Mouse (Mus musculus) heart, postnatal 25 days (tissue): ENCODE results near the gene Dusp12. TPM values are rescaled to one million over a fixed set of nuclear protein-coding genes. Genes with fewer than 3 reads are reported as not detected.

Source experiments
- DNase-seq: peaks from one replicate; pipeline ENCODE4 v3.0.0; 2022; ENCODE audit warnings: low spot score
- intact Hi-C: fragments of 180-260 bp; cut with DNase I; formaldehyde crosslinking; loops from one replicate; pipeline ENCODE4 v1.15.1; 2025
- total RNA-seq, 2 experiments: library from RNA; stranded (reverse); gene quantifications; 2 replicates each; pipeline ENCODE4 v1.2.3; 2021

The Dusp12 gene
- total RNA-seq: 1 to 10 TPM; 6.7 to 7.0 TPM

DNA sequence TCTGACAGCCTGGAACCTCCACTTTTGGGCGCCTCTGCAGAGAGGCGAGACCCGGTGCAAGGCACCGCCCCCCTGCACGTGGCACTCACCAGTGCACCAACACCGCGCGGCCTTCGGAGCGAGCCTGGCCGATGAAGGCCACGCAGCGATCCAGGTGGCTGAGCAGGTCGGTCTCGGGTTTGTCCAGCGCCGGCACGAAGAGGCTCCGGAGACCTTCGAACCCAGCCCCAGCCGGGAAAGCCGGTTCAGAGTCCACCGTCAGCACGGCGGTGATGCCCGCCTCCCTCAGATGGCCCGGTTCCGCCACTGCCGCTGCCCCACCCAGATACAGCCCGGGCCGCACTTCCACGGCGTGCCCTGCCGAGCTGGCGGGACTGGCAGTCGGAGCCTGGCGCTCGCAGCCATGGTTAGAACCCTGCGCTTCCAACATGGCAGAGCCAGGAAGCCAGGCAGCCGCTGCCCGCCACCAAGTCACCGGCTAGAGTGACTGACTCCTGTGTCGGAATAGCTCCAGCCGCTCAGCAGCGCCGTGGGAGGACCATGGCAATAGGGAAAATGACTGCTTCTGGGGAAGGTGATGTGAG lies at the start of gene Dusp12, which contains the start of gene Gm26620:
Gene Dusp12 (minus strand): TSS at position 563 of the 584 bp plus-strand sequence.
Gene Gm26620 (plus strand): TSS at position 88 of the 584 bp plus-strand sequence.
- intact Hi-C loops: loop anchor here (2.0 kb wide), 1 partner anchor 16 kb away; no protein-coding TSS in a partner anchor

DNA sequence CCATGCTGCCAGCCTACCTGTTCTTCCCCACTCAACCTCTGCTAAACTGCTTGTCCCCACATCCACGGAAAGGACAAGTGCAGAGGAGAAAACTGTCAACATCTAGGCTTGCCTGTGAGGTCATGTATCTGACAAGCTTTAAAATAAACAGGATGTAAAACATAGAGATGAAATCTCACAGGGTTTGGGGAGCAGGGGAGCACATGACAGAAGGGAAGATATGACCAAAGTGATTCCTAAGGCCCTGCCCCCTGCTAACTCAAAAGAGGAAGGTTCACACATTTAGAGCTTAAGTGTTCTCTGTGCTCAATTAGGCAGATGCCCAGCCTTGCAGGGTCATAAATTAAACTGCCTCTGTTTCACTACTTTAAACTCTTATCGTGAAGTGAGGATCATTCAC lies 49.0 kb upstream of the Dusp12 start:
- intact Hi-C loops: no loop called here
- DNase-seq: no peak

More for the DNA sequence above, at the start of gene Dusp12, which contains the start of gene Gm26620:
- peak; percentile 67 for DNase-seq

DNA sequence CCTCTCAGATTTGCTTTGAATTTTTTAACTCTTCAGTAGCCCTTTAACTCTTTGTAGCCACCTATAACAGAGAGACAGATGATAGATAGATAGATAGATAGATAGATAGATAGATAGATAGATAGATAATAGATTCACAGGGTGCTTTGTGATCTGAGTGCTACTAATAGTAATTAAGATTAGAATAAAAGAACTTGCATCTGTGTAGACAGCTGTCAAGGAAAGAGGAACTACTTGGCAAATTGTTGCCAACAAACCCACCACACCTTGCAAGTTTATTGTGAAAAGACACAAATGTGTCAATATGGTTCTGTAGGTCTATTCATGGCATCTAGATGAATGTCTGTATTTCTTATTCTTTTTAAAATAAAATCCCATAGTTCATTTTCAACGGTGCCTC lies 48.6 kb upstream of the Dusp12 start:
- intact Hi-C loops: no loop called here
- no peak for DNase-seq

DNA sequence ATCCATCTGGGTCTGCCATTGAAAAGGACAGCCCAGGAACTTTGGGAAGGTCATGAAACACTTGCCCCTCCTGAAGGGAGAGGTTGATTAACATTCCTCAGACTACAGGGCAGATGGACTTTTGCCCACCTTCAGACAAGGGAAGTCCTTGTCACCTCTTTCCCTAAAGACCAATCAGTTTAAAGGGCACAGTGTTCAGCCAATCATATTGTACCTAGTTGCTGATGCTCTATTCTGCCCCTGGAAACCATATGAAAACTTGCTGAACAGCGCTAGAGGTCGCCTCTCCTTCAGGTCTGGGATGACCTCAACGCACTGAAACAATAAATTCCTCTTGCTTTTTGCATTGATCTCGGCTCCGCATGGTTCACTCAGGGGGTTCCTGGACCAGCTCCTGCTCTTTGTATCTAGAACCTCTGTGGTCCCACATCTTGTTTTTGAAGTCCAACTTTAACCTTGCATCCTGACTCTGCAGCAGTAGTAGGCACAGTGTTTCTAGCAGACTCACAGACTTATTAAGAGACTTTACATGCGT lies 48.1 kb upstream of the Dusp12 start:
- intact Hi-C loops: no loop called here
- no peak for DNase-seq

DNA sequence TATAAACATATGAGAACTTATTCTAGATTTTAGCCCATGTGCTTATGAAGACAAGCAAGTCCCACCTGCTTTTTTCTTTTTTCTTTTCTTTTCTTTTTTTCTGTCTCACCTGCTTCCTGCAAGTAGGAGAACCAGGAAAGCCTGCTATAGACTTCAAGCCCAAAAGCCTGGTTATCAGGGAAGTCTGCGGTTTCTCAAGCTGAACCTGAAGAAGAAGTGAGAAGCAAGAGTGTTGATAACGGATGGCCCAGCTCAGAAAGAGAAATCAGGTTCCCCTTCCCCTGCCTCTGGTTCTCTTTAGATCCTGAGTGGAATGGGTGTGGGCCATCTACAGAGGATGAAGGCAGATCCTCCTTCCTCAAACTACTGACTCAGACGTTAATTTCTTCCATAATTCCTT lies 46.7 kb upstream of the Dusp12 start:
- no peak for DNase-seq
- intact Hi-C loops: no loop called here

DNA sequence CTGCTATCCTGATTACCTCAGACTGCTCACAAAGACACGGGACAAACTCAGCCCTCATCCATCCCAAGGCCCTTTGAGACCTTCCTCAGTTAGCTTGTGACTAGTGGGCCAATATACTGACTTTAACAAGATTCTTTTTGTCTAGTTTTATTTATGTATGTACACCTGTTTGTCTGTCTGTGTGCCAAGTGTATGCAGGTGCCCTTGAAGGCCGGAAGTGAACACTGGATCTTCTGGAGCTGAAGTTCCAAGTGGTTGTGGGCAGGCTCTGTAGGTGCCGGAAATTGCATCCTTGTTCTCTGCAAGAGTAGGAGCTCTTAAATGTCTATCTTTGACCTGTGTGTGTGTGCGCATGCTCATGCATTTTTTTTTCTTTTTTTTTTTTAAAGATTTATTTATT lies 43.9 kb upstream of the Dusp12 start:
- no peak for DNase-seq
- intact Hi-C loops: no loop called here

DNA sequence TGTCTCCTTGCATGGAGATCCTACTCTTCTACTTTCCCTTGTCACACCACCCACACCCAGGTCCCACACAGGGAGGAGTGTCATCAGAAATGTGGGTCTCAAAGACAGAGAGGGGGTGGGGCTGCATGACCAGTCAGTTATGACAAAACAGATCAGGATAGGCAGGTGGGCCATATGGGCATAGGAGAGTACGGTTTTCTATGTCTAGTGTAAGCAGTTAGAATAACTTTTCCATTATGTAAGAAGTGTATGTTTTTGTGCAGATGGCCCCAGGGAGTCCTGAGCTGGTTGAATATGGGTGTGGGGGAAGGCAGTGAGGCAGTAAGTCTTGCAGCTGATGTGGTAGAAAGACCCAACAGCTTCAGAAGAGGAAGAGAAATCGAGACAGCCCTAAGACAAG lies 43.1 kb upstream of the Dusp12 start:
- intact Hi-C loops: no loop called here
- no peak for DNase-seq

DNA sequence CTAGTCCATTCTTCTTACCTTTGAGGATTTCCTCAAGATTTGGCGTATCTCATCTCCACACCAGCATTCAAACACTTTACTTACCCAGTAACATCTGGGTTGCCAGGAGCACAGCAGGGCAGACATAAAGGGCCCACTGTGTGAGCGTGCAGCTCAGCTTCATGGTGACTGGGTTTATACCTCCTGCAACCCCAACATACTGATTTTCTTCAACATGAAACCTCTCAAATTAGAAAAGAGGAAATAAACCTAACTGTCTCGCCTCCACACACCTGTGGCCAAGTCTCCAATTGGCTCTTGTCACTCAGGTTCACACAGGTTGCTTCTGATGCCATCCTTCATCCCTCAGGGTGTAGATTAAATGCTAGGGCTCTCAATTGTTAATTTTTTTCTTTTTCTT lies 42.0 kb upstream of the Dusp12 start, which contains the start of gene Fcrla:
Gene Fcrla (minus strand): TSS at position 206 of the 400 bp plus-strand sequence.
- no peak for DNase-seq
- intact Hi-C loops: no loop called here

DNA sequence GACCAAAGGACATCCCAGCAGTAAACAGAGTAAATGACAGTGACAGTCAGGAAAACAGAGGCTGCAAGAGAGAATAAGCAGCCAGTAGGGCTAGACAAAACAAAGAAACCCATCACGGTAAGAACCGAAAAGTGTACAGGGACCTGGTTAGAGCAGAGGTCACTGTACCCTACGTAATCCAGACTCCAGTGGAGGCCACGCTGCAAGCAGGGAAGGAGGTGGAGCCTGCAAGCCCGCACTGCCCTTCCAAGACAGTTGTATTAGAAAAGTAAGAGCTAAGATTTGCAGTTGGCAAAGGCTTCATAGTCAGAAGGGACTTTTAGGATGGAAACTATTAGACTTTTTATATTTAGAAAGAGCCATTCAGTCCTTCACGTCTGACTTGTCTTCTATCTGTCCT lies 41.6 kb upstream of the Dusp12 start:
- DNase-seq: no peak

DNA sequence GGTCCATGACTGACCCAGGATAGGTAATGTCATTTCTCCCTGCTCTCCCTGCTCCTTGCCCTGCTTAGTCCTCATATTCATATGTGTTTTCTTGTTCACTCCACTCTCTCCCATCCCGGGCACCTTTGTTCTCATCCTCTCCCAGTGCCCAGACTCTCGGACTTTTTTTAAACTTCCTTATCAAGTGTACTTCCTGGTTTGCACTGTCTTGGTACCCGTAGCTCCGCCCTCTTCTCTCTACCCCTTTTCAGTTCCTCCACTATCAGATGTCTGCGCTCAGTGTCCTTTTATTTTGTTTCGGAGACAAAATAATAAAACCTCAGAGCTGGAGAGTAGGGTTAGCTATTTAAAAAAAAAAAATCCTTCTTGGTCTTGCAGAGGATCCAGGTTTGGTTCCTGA lies 39.1 kb upstream of the Dusp12 start:
- intact Hi-C loops: no loop called here
- DNase-seq: no peak

More for the DNA sequence above, 41.6 kb upstream of the Dusp12 start:
- intact Hi-C loops: no loop called here

DNA sequence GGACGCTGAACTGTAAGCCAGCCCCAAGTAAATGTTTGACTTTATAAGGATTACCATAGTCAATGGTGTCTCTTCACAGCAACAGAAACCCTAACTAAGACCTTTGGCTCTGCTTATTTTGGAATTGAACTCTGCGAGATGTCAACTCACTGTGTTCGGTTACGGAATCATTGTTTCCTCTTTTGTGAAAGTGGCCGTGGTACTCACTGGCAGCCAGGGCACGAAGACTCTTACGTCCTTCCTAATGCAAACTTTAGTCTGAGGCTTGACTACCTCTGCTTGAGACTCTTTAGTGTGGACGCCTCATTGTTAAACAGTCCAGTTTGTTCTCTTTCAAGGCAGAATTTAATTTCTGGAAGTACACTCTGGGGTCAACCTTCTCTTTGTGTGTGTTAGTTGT lies 34.0 kb upstream of the Dusp12 start:
- DNase-seq: no peak
- intact Hi-C loops: no loop called here

DNA sequence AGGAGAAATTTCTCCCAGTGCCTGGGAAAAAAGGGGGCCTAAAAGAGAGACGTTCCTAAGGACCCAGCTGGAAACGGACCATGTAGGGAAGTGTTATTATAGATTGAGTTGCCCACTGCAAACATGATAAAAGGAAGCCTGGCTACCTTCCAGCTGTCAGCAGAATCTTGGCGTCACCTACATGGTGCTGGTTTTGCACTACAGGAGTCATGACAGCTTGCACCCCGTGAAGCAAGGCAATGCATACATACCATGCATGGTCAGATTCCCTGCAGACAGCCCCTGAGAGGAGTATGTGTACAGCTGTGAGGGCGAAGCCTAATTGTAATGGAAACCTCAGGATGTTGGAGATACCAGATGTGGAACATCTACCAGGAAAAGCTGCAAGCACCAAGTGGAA lies 30.3 kb upstream of the Dusp12 start:
- intact Hi-C loops: no loop called here
- DNase-seq: no peak

DNA sequence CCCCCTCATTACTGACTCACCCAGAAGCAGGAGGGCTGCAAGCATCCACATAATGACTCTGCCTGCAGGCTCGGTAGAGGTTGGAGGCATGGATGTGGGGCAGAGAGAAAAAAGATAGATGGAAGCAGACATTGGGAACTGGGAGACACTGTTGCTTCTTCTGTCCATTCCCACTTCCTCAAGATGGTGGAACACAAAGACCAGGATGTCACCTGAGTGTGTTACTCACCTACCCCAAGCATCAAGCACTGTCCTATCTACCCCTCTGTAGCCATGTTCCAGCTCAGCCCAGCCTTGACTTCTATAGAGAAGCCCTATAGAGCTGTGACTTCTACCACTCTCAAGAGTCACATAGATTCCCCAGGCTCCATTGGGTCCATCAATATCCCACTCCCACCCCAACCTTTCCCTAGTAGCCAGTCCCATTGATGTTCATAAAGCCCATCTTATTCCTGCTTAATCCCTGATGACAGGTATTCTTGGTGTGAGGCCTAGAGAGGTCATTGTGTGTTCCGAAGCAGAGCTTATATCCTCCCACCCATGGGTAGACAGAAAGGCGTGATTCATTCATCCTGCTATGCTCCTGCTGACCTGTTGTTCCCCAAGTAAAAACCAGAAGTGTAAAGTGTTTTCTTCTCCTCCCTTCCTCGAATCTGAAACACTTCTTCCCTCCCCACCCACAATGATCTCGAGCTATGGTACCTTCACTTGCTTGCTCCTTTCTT lies 27.7 kb upstream of the Dusp12 start, which contains the start of gene Fcrlb:
Gene Fcrlb (minus strand): TSS at position 51 of the 725 bp plus-strand sequence.
- intact Hi-C loops: loop anchor here (5.0 kb wide), 1 partner anchor 64 kb away; the partner anchor contains the start of gene Fcgr2b

DNA sequence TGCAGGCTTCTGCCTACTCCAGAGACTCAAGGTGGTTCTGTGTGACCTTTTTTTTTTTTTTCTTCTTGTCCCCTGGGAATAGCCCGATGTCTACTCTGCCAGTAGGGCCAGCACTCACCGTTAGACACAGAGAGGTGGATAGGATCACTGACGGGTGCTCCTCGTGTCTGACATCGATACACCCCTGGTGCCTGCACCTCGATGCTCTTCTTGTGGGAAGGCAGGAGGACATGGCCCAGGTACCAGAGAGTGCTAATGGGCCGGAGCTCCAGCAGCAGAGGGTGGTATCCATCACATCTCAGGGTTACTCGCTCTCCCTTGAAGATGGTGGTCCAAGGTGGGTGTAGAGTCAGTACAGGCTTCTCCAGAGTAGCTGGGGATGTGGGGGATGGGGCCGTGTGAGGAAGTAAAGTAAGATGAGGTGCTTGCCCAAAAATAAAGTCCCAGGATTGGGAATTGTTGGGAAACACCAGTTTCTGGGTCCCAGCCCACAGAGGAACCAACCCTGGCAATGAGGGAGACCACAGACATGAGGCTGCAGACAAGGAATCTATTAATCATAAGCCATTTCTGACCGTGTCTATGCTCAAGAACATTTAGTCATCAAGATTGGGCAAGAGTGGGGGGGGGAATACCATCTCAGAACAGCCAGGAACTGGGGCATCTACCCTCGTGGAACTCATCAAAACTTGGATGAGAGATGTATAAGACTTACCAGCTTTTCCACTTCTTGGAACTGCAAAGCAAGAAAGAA lies 26.7 kb upstream of the Dusp12 start:
- intact Hi-C loops: loop anchor here (5.0 kb wide), 1 partner anchor 65 kb away; the partner anchor contains the start of gene Fcgr2b

More for the DNA sequence above, 27.7 kb upstream of the Dusp12 start, which contains the start of gene Fcrlb:
- no peak for DNase-seq

DNA sequence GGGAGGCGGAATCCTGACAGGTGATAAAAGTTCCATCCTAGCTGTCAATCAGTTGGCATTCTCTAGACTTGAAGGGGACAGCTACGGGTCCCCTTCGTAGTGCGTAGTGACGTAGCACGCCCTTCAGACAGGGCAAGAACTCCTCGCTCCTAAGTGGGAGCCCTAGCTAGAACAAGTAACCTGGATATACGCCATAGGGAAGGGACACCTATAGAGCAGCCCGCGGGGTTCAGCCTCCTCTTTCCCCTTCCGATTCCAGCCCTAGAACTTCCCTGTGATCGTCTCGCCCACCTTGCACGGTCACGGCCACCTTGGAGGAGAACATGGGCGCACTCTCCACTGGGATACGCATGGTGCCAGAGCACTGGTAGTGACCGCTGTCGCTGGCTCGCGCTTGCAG lies 23.0 kb upstream of the Dusp12 start:
- intact Hi-C loops: no loop called here
- no peak for DNase-seq

More for the DNA sequence above, 26.7 kb upstream of the Dusp12 start:
- DNase-seq: no peak

DNA sequence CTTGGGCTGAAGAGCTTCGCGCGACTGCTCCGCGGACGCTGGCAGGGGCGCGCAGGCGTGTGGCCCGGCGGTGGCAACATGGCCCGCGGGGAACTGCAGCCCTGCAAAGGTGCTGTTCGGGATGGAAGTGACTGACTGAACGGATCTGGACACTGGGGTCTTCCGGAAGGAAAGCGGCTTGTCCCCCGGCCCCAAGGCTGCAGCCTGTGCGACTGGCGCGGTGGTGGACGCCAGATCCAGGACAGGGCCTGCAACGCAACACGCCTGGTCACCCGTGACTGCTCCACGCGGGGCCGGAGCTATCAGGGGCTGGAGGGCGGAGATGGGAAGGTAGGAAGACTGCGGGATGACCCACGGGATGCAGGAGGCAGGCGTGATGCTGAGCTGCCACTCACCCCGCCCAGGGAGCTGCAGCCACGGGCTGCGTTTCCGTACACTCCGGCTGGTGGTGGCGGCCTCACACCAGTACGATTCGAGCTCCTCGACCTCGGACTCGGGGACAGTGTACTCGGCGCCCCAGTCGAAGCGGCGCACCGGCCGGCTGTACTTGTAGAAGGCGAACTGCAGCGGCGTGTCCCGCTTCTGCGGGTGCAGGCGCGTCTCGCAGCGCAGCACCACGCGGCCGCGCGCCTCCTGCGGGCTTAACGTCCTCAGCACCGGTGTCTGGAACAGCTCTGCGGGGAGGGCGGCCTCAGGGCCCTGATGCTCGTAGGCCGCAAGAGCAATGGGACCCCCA lies 22.3 kb upstream of the Dusp12 start:
- DNase-seq: no peak
- intact Hi-C loops: no loop called here

DNA sequence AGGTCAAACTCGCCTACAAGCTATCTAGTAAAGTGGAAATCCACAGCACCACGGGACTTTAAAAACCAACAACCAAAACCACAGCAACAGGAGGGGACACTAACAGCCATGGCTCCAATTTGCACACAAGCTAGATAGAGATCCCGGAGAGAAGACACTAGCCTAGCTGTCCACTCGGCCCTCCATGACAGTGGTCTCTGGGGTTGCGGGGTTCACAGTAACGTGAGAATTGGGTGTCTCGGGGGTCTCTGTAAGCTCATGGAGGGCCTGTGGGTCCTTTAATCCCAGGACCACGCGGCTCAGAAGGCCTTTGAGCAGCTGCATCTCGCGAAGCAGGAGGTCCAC lies 21.7 kb upstream of the Dusp12 start:
- intact Hi-C loops: no loop called here

DNA sequence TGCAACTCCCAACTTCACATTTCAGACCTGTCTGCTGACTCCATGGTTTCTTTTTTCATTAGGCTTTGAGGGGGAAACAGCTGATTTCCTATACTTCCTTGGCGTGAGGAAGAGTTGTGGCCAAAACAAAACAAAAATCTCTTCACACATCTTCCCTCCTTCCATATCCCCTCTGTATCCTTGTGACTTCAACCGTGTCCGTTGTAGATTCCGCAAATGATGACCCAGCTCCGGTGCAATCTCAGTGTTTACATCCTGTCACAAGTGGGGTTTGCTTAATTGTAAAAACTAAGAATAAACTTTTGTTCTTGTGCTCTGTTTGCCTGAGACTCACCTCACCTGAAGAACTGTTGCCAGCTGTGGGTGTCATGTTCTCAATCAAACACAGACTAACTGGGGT lies 18.1 kb upstream of the Dusp12 start:
- intact Hi-C loops: no loop called here
- DNase-seq: no peak

More for the DNA sequence above, 21.7 kb upstream of the Dusp12 start:
- no peak for DNase-seq

DNA sequence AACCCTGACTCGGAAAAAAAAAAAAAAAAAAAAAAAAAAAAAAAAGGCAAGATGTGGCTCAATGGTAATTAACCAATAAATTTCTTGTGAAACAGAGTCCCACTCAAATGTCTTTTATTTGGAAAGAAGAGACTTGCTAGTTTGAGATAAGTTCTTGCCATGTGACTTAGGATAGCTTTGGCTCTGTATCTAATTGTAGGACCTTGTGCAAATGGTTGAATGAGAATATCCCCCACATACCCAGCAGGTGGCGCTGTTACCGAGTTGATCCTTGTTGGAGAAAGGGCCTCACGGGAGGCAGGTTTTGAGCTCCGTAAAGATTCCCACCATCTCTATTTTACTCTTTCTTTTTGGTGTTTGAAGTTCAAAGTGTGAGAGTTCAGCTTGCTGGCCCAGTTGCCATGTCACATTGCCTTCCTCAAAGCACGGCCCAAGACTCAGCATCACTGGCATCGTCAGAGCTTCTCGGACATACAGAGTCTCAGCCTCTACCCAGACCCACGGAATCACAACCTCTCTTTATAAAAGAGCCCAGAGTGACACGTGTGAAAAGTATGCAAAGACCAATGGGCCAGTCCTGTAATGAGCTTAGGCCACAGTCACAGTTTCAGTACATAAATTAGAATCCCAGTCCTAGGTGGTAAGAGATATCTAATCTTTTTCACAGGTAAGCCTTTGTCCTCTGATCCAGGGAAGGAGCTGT lies 16.3 kb upstream of the Dusp12 start:
- intact Hi-C loops: loop anchor here (1.0 kb wide), 2 partner anchors 91 to 95 kb away; no protein-coding TSS in a partner anchor
- peak; percentile 33 for DNase-seq
